Mouse (Mus musculus): ENCODE data around the gene Dpp9.
A peak's percentile ranks its signal among the peaks of the same experiment; 100 is the strongest.

DNA sequence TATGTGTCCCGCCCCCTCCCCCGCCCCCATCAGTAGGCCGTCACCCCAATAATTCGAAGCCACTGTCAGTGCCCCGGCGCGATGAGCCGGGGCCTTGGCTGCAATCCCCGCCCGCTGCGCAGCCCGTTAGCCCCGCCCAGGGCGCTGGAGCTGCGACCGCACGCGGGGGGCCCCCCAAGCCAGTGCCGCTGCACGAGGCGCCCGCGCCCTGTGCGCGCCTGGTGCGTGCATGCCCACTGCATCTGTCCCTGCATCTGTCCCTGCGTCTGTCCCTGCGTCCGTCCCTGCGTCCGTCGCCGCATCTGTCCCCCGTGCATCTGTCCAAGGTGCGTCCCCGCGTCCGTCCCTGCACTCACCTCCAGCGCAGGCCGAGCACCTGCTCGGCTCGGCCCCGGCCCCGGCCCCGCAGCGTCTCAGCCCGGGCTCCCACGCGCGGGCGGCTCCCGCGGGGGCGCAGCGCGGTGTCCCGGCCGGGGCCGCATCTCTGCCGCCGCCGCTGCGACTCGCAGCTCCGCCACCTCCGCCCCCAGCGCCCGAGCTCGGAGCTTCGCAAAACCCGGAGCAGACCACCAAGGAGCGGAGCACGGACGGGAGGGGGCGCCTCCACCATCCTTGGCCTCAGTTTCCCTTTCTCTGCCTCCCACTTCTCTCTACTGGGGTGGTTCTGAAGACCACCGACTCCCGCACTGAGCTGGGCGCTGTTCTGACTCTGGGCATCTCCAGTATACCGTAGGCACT lies 78.7 kb downstream of the Dpp9 start, which contains the start of gene Sema6b:
- TF ChIP-seq POLR2A (IDR thresholded peaks at IDR 0.05; ENCODE audit: insufficient read depth, low read depth, low read length) (peak; percentile 48; the same call in 1 of the 2 replicates), CTCF (IDR thresholded peaks at IDR 0.05; ENCODE audit: insufficient read depth, low read depth, low read length) (no peak)
